Mouse (Mus musculus): Measurements from ENCODE around the gene Sec16a.

DNA sequence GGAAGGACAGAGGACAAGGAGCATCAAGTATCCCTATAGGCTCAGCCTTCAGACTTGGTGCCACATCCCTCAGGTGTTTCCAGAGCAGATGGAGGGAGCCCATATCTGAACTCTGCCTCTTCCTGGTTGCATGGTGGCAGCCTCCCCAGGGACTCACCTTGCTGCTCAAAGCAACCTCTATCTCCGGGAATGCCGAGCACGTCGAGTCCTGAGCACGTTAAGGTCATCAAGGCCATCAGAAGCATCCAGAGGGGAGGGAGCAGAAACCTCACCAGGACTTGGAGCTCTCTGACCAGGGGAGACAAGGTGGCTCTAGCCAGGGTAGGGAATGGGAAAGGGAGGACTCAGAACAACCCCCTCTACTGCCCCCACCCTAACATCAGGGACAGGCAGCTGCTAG lies 81.5 kb downstream of the Sec16a start:
- no peak for TF ChIP-seq CTCF (IDR thresholded peaks at IDR 0.05; ENCODE audit: low read depth, low read length)
- no peak for TF ChIP-seq POLR2A (IDR thresholded peaks at IDR 0.05; ENCODE audit: extremely low read depth, insufficient read depth, low read length)

All from liver, adult 2 months (tissue).